Mouse (Mus musculus) CH12.LX (cell line): ENCODE measurements around the gene Kif5c.

Experiments used
- CTCF ChIP-seq, 2 experiments: IDR thresholded peaks in 1 of 2; conservative IDR thresholded peaks in 1 of 2; 2 replicates each; pipeline ENCODE4 v1.5.1; 2011 to 2012; ENCODE audit warnings: low read depth in 2 of 2, low read length in 2 of 2, improper control_type of control experiment in 1 of 2, inconsistent platforms in 1 of 2, mild to moderate bottlenecking in 1 of 2, moderate library complexity in 1 of 2
- GABPA ChIP-seq: IDR thresholded peaks from 2 replicates; pipeline ENCODE4 v1.6.1; 2012; ENCODE audit warnings: low read depth, low read length, improper control_type of control experiment, inconsistent platforms; ENCODE audit not compliant: insufficient replicate concordance
- PAX5 ChIP-seq: IDR thresholded peaks from 2 replicates; pipeline ENCODE4 v1.6.1; 2012; ENCODE audit warnings: low read length, inconsistent platforms, mixed read lengths
- TBP ChIP-seq: conservative IDR thresholded peaks from 2 replicates; pipeline ENCODE4 v1.6.1; 2011; ENCODE audit warnings: low read depth, low read length, improper control_type of control experiment

GRCm38 (mm10) chr2:49651737-49652136, 32.6 kb downstream of the Kif5c start:
- TF ChIP-seq GABPA (no peak), PAX5 (no peak), TBP (no peak), CTCF (conservative IDR thresholded peaks at IDR 0.05 in 1 of 2, IDR thresholded peaks at IDR 0.05 in 1 of 2; ENCODE audit: low read depth in 2 of 2, low read length in 2 of 2) (no peak)
